Mouse (Mus musculus): Measurements from ENCODE around the gene Cox14. TPM values are rescaled to one million over a fixed set of nuclear protein-coding genes. Genes with fewer than 3 reads are reported as not detected.

The Cox14 gene
- polyA plus RNA-seq, 1 experiment = 210 TPM

GRCm38 (mm10) chr15:99731678-99732077 lies 6.3 kb downstream of the Cox14 start:
- TF ChIP-seq MYOD1 (IDR thresholded peaks at IDR 0.05; ENCODE audit: control insufficient read depth, insufficient read length, low read depth) = no peak
- no peak for TF ChIP-seq FOSL1 (IDR thresholded peaks at IDR 0.05; ENCODE audit: insufficient read depth, low read length, poor library complexity, severe bottlenecking)
- TF ChIP-seq MAX (IDR thresholded peaks at IDR 0.05) = no peak
- TF ChIP-seq CEBPB (IDR thresholded peaks at IDR 0.05; ENCODE audit: low read depth) = no peak
- TF ChIP-seq MYOG (IDR thresholded peaks at IDR 0.05; ENCODE audit: control insufficient read depth, extremely low read depth, insufficient read length) = no peak
- no peak for TF ChIP-seq CTCF (IDR thresholded peaks at IDR 0.05; ENCODE audit: control insufficient read depth, insufficient read depth, insufficient read length)
- TF ChIP-seq USF1 (IDR thresholded peaks at IDR 0.05; ENCODE audit: low read depth) = no peak
- Histone ChIP-seq H3K79me3 (ENCODE audit: low read depth) (peaks cover 12% of the 10 kb centered on the region), H3ac (ENCODE audit: control insufficient read depth, insufficient read length, low read depth) (no peak overlapping the region), H3K79me2 (ENCODE audit: control insufficient read depth, insufficient read depth) (peaks cover 23% of the 10 kb centered on the region), H3K4me3 (ENCODE audit: insufficient read depth, poor library complexity, severe bottlenecking) (no peak overlapping the region), H3K27me3 (ENCODE audit: control insufficient read depth, insufficient read depth, insufficient read length) (no peaks in the 10 kb centered on the region), H3K36me3 (ENCODE audit: control insufficient read depth, insufficient read depth) (peaks cover 72% of the 10 kb centered on the region)

- TF ChIP-seq MYOG (IDR thresholded peaks at IDR 0.05; ENCODE audit: control insufficient read depth, extremely low read depth, insufficient read length) (no peak), CTCF (IDR thresholded peaks at IDR 0.05; ENCODE audit: control insufficient read depth, insufficient read depth, insufficient read length) (no peak), MYOD1 (IDR thresholded peaks at IDR 0.05; ENCODE audit: control insufficient read depth, insufficient read length, low read depth) (no peak), CEBPB (IDR thresholded peaks at IDR 0.05; ENCODE audit: low read depth) (no peak), FOSL1 (IDR thresholded peaks at IDR 0.05; ENCODE audit: insufficient read depth, low read length, poor library complexity, severe bottlenecking) (no peak), USF1 (IDR thresholded peaks at IDR 0.05; ENCODE audit: low read depth) (no peak), MAX (IDR thresholded peaks at IDR 0.05) (no peak)
- H3K27me3 ChIP-seq (ENCODE audit: control insufficient read depth, insufficient read depth, insufficient read length) = no peaks in the 10 kb centered on the region
- no peak overlapping the region for H3K4me3 ChIP-seq (ENCODE audit: insufficient read depth, poor library complexity, severe bottlenecking)
- H3K79me2 ChIP-seq (ENCODE audit: control insufficient read depth, insufficient read depth) = peaks cover 8% of the 10 kb centered on the region
- no peaks in the 10 kb centered on the region for H3K79me3 ChIP-seq (ENCODE audit: low read depth)
- peaks cover 77% of the 10 kb centered on the region for H3K36me3 ChIP-seq (ENCODE audit: control insufficient read depth, insufficient read depth)
- H3ac ChIP-seq (ENCODE audit: control insufficient read depth, insufficient read length, low read depth) = no peak overlapping the region
These were observed 7.8 kb downstream of the Cox14 start for GRCm38 (mm10) chr15:99733186-99733585.

- Histone ChIP-seq H3K36me3 (ENCODE audit: control insufficient read depth, insufficient read depth) (peaks cover 90% of the 10 kb centered on the region), H3K79me3 (ENCODE audit: low read depth) (no peaks in the 10 kb centered on the region), H3K27me3 (ENCODE audit: control insufficient read depth, insufficient read depth, insufficient read length) (no peaks in the 10 kb centered on the region), H3K4me3 (ENCODE audit: insufficient read depth, poor library complexity, severe bottlenecking) (no peak overlapping the region), H3ac (ENCODE audit: control insufficient read depth, insufficient read length, low read depth) (no peak overlapping the region), H3K79me2 (ENCODE audit: control insufficient read depth, insufficient read depth) (no peaks in the 10 kb centered on the region)
- TF ChIP-seq MAX (IDR thresholded peaks at IDR 0.05) = no peak
- no peak for TF ChIP-seq MYOD1 (IDR thresholded peaks at IDR 0.05; ENCODE audit: control insufficient read depth, insufficient read length, low read depth)
- no peak for TF ChIP-seq MYOG (IDR thresholded peaks at IDR 0.05; ENCODE audit: control insufficient read depth, extremely low read depth, insufficient read length)
- no peak for TF ChIP-seq CTCF (IDR thresholded peaks at IDR 0.05; ENCODE audit: control insufficient read depth, insufficient read depth, insufficient read length)
- no peak for TF ChIP-seq FOSL1 (IDR thresholded peaks at IDR 0.05; ENCODE audit: insufficient read depth, low read length, poor library complexity, severe bottlenecking)
- no peak for TF ChIP-seq USF1 (IDR thresholded peaks at IDR 0.05; ENCODE audit: low read depth)
- no peak for TF ChIP-seq CEBPB (IDR thresholded peaks at IDR 0.05; ENCODE audit: low read depth)
These were observed 10.2 kb downstream of the Cox14 start for GRCm38 (mm10) chr15:99735631-99736030.

DNA sequence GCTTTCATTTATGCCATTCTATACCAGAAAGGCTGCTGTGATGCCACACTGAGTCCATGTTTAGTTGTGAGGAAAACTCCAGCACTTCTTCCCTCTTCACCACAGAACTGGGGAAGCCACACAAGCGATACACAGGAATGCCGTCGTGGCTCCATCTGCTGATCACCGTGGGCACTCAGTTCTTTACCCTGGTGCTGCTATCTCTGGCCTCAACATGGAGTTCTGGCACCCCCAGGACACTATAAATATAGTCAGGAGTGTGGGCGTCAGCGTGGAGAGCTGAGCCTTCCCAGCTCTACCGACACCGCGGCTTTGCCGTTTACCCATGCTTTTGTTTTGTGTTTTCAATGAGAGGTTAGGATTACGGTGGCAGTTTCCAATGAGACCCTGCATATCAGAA lies 11.3 kb downstream of the Cox14 start:
- TF ChIP-seq USF1 (IDR thresholded peaks at IDR 0.05; ENCODE audit: low read depth) (no peak), MYOD1 (IDR thresholded peaks at IDR 0.05; ENCODE audit: control insufficient read depth, insufficient read length, low read depth) (no peak), CEBPB (IDR thresholded peaks at IDR 0.05; ENCODE audit: low read depth) (no peak), CTCF (IDR thresholded peaks at IDR 0.05; ENCODE audit: control insufficient read depth, insufficient read depth, insufficient read length) (no peak), MAX (IDR thresholded peaks at IDR 0.05) (no peak), FOSL1 (IDR thresholded peaks at IDR 0.05; ENCODE audit: insufficient read depth, low read length, poor library complexity, severe bottlenecking) (no peak), MYOG (IDR thresholded peaks at IDR 0.05; ENCODE audit: control insufficient read depth, extremely low read depth, insufficient read length) (no peak)
- Histone ChIP-seq H3K36me3 (ENCODE audit: control insufficient read depth, insufficient read depth) (peaks cover 96% of the 10 kb centered on the region), H3K79me3 (ENCODE audit: low read depth) (no peaks in the 10 kb centered on the region), H3K4me3 (ENCODE audit: insufficient read depth, poor library complexity, severe bottlenecking) (no peak overlapping the region), H3K27me3 (ENCODE audit: control insufficient read depth, insufficient read depth, insufficient read length) (no peaks in the 10 kb centered on the region), H3ac (ENCODE audit: control insufficient read depth, insufficient read length, low read depth) (no peak overlapping the region), H3K79me2 (ENCODE audit: control insufficient read depth, insufficient read depth) (no peaks in the 10 kb centered on the region)

DNA sequence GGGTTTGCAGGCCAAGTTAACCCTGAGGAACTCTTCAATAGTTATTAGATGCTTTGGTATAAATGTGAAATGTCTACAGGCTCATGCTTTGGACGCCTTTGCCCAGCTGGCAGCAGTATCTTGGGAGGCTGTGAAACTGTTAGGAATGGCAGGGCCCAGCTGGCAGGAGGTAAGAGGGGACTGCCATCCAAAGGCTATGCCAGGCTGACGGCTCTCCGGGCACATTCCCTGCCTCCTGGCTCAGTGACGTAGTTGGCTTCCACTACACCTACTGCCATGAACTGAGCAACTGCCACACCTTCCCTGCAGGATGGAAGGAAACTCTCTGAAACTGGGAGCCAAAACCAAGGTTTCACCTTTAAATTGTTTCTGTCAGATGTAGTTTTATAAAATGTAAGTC lies 14.8 kb downstream of the Cox14 start:
- Histone ChIP-seq H3K79me2 (ENCODE audit: control insufficient read depth, insufficient read depth) (no peaks in the 10 kb centered on the region), H3K36me3 (ENCODE audit: control insufficient read depth, insufficient read depth) (peaks cover 88% of the 10 kb centered on the region), H3K27me3 (ENCODE audit: control insufficient read depth, insufficient read depth, insufficient read length) (no peaks in the 10 kb centered on the region), H3K4me3 (ENCODE audit: insufficient read depth, poor library complexity, severe bottlenecking) (no peak overlapping the region), H3ac (ENCODE audit: control insufficient read depth, insufficient read length, low read depth) (no peak overlapping the region), H3K79me3 (ENCODE audit: low read depth) (no peaks in the 10 kb centered on the region)
- TF ChIP-seq USF1 (IDR thresholded peaks at IDR 0.05; ENCODE audit: low read depth) (no peak), FOSL1 (IDR thresholded peaks at IDR 0.05; ENCODE audit: insufficient read depth, low read length, poor library complexity, severe bottlenecking) (no peak), CTCF (IDR thresholded peaks at IDR 0.05; ENCODE audit: control insufficient read depth, insufficient read depth, insufficient read length) (no peak), CEBPB (IDR thresholded peaks at IDR 0.05; ENCODE audit: low read depth) (no peak), MYOG (IDR thresholded peaks at IDR 0.05; ENCODE audit: control insufficient read depth, extremely low read depth, insufficient read length) (no peak), MAX (IDR thresholded peaks at IDR 0.05) (no peak), MYOD1 (IDR thresholded peaks at IDR 0.05; ENCODE audit: control insufficient read depth, insufficient read length, low read depth) (no peak)

DNA sequence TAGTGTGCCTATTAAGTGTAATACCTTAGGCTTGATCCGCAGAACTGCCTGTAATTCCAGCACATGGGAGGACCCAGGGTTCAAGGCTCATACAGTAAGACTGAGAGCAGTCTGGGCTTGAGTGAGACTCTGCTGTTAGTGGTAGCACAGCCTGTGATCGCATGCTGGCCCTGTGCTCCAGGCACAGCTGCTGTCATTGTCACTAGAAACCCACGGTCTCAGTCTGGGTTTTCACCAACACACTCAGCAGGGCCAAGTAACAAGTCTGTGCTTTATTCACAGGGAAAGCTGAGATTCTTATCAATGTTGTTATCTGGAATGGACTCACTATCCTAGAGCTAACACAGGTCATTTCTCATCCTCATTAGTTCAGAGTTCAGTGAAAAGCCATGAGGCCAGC lies 28.8 kb downstream of the Cox14 start:
- H3K79me3 ChIP-seq (ENCODE audit: low read depth) = peaks cover 41% of the 10 kb centered on the region
- peaks cover 14% of the 10 kb centered on the region for H3K36me3 ChIP-seq (ENCODE audit: control insufficient read depth, insufficient read depth)
- peaks cover 88% of the 10 kb centered on the region for H3K79me2 ChIP-seq (ENCODE audit: control insufficient read depth, insufficient read depth)
- H3K4me3 ChIP-seq (ENCODE audit: insufficient read depth, poor library complexity, severe bottlenecking) = no peak overlapping the region
- TF ChIP-seq CTCF (IDR thresholded peaks at IDR 0.05; ENCODE audit: control insufficient read depth, insufficient read depth, insufficient read length) (no peak), MYOG (IDR thresholded peaks at IDR 0.05; ENCODE audit: control insufficient read depth, extremely low read depth, insufficient read length) (no peak), CEBPB (IDR thresholded peaks at IDR 0.05; ENCODE audit: low read depth) (no peak), FOSL1 (IDR thresholded peaks at IDR 0.05; ENCODE audit: insufficient read depth, low read length, poor library complexity, severe bottlenecking) (no peak), USF1 (IDR thresholded peaks at IDR 0.05; ENCODE audit: low read depth) (no peak), MYOD1 (IDR thresholded peaks at IDR 0.05; ENCODE audit: control insufficient read depth, insufficient read length, low read depth) (no peak), MAX (IDR thresholded peaks at IDR 0.05) (no peak)
- H3K27me3 ChIP-seq (ENCODE audit: control insufficient read depth, insufficient read depth, insufficient read length) = no peaks in the 10 kb centered on the region
- no peak overlapping the region for H3ac ChIP-seq (ENCODE audit: control insufficient read depth, insufficient read length, low read depth)

All from C2C12 (cell line).